Mouse (Mus musculus): ENCODE measurements around the gene Btbd19. TPM values are rescaled to one million over a fixed set of nuclear protein-coding genes. Genes with fewer than 3 reads are reported as not detected.

Btbd19 gene
- polyA plus RNA-seq, 1 experiment, result 13.7 TPM

DNA sequence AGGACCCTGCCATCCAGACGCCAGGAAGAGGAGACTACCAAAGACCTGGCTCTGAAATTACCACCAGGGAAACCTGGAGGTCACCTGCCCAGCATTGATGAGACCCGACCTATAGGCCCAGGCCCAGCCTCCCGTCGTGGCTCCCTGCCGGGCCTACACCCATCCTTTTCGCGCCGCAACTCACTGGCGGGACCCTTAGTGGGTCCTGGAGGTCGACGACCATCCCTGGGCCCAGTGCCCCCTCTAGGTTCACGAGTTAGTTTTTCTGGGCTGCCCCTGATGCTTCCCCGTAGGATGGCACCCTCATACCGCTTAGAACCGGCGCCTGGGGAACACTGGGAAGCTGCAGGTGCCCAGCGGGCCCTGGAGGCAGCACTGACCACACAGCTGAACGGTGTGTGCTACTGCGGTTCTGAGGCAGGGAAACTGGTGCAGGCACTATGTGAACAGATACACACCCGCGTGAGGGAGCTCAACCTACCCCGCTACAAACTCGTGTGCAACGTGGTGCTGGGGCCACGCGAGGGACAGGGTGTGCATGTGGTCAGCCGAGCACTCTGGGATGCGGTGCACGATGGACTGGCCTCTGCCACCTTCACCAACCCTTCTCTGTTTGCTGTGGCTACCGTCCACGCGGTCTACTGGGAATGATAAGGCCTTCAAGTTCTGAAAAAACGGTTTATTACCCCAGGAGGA is 2.6 kb upstream of the Btbd19 start:
- 89% methylated on average over 33 of the region's 33 CpGs for WGBS
- no peak for TF ChIP-seq CTCF (IDR thresholded peaks at IDR 0.05; ENCODE audit: insufficient read depth, low read length)
- no peak for TF ChIP-seq POLR2A (IDR thresholded peaks at IDR 0.05; ENCODE audit: borderline replicate concordance, extremely low read depth, low read depth, low read length)
- H3K4me1 ChIP-seq (ENCODE audit: control insufficient read depth, insufficient read depth, low read length), result peaks cover 25% of the 10 kb centered on the region
- DNase-seq, result no peak
- H3K4me3 ChIP-seq (replicated peaks; ENCODE audit: extremely low read depth, low read depth, low read length), result no peak overlapping the region

DNA sequence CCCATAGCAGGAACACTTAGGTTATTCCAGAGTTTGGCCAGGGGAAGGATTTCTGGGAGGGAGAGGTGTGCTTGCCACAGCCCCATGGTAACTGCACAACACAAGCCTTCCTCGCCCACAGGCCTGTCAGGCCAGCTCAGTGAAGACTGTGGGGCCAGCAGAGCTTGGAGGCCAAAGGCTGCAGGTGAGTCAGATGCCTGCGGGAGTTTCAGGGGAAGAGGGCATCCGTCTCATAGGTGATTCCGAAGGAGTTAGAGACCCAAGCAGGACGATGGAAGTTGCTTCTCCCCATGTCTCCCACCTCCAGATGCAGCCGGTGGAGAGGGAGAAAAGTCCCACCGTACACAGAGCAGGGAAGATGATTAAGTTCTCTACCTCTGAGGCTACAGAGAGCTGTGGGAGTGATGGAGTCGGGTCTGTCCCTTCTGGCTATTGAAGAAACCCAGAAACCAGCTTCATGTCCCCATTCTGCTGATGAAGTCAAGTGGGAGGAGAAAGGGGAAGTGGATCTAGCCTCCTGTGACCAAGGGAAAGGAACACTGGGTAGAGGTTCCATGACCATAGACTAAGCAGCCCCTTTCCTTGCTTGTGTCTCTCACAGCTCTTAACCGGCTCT is 1.3 kb upstream of the Btbd19 start, which contains the start of gene Tctex1d4:
Gene Tctex1d4, plus strand, starts transcription at position 120 of the 616 bp plus-strand sequence.
- 76% methylated on average over 9 of the region's 9 CpGs for WGBS
- no peak for DNase-seq
- TF ChIP-seq POLR2A (IDR thresholded peaks at IDR 0.05; ENCODE audit: borderline replicate concordance, extremely low read depth, low read depth, low read length) (peak; percentile 33; the same call in 1 of the 2 replicates), CTCF (IDR thresholded peaks at IDR 0.05; ENCODE audit: insufficient read depth, low read length) (no peak)
- Histone ChIP-seq H3K4me3 (replicated peaks; ENCODE audit: extremely low read depth, low read depth, low read length) (no peak within 1 kb of the TSS), H3K4me1 (ENCODE audit: control insufficient read depth, insufficient read depth, low read length) (peaks cover 22% of the 10 kb centered on the region)

DNA sequence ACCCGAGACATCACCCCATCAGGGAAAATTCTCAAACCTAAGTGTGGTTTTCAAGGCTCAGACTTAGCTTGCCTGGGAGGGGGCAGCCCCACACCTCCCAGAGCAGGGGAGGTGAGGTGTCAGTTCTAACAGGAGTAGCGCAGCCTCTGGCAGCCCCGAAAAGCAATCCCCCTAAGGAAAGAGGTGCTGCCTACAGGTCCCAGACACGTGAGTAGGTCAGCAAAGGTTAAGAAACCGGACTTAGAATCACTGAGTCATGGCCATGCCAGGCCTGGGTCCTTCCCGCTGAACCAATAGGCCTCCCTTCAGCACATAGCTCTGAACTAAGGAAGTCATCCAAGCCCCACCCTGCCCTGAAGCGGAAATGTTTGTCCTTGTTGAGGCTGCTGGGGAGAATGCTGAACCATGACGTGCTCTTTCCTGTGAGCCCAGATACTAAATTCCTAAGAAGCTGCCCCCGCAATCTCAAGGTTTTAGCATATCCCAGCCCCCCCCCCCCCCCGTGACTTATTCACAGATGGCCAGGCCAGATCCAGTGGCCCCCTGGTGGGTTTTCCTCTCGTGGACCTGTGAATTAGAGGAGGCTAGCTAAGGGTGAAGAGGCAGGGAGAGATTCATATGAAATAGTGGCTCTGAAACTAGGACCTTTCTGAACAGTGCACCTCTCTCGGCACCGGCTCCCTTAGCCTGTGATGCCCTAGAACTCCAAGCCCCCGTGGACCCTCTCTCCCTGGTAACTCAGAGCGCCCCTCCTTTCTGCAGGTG is 567 bp upstream of the Btbd19 start:
- 23% methylated on average over 15 of the region's 15 CpGs for WGBS
- DNase-seq, result peak; percentile 71
- Histone ChIP-seq H3K4me1 (ENCODE audit: control insufficient read depth, insufficient read depth, low read length) (peaks cover 22% of the 10 kb centered on the region), H3K4me3 (replicated peaks; ENCODE audit: extremely low read depth, low read depth, low read length) (no peak overlapping the region)
- TF ChIP-seq CTCF (IDR thresholded peaks at IDR 0.05; ENCODE audit: insufficient read depth, low read length), result no peak
- TF ChIP-seq POLR2A (IDR thresholded peaks at IDR 0.05; ENCODE audit: borderline replicate concordance, extremely low read depth, low read depth, low read length), result peak; percentile 78; the same call in 1 of the 2 replicates

DNA sequence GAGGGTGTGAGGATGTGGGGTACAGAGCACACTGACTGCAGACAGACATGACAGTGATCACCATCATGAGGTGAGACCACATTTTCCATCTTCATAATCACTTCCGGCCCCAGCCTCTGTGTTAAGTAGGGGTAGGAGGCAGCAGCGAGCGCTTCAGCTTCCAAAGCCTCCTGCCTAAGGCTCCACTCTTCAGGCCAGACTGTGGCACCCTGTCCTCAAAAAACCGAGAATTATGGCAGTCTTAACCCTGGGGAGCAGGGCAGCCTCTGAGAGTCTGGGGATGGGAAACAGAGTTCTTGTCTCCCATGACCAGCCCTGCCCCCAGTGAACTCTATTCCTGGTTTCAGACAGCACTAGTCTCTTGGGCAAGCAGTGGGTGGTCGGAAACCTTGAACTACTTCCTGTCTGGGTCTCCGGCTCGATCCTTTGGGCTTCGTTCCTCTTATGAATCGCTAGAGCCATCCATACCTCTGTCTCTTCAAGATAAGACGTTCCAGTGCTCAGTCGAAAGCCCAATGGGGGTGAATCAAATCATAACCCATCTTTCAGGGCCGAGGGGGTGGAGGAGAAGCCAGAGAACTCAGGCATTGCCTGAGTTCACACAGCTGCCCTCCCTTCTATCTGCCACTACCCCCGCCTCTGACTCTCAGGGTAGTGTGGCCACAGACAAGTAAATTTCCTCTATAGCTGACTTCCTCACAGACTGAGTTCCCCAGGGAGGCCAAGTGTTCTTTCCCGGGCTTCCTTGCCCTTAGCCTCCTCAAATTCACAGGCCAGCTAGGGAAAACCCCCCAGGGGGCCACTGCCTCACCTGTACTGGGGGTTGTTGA is 792 bp downstream of the Btbd19 start:
- 34% methylated on average over 14 of the region's 14 CpGs for WGBS
- TF ChIP-seq POLR2A (IDR thresholded peaks at IDR 0.05; ENCODE audit: borderline replicate concordance, extremely low read depth, low read depth, low read length) (no peak), CTCF (IDR thresholded peaks at IDR 0.05; ENCODE audit: insufficient read depth, low read length) (no peak)
- no peak for DNase-seq
- peaks cover 22% of the 10 kb centered on the region for H3K4me1 ChIP-seq (ENCODE audit: control insufficient read depth, insufficient read depth, low read length)
- no peak overlapping the region for H3K4me3 ChIP-seq (replicated peaks; ENCODE audit: extremely low read depth, low read depth, low read length)

DNA sequence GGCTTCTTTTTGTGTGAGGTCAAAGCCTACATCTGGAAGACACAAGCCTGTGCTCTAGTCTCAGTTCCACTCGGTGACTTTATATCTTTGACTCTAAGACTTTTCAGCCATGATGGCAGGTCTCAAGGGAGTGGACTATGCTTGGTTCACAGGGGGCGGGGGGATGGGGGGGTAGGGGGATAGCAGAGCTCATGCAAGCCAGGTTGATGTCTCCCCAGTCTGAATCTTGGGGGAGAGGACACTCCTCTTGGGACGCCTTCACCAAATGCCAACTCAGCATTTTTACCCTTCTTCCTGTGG is 1.4 kb downstream of the Btbd19 start:
- TF ChIP-seq POLR2A (IDR thresholded peaks at IDR 0.05; ENCODE audit: borderline replicate concordance, extremely low read depth, low read depth, low read length), result no peak
- no peak for TF ChIP-seq CTCF (IDR thresholded peaks at IDR 0.05; ENCODE audit: insufficient read depth, low read length)
- no peak for DNase-seq
- Histone ChIP-seq H3K4me3 (replicated peaks; ENCODE audit: extremely low read depth, low read depth, low read length) (no peak overlapping the region), H3K4me1 (ENCODE audit: control insufficient read depth, insufficient read depth, low read length) (peaks cover 22% of the 10 kb centered on the region)
- WGBS, result 68% methylated on average over 3 of the region's 3 CpGs

DNA sequence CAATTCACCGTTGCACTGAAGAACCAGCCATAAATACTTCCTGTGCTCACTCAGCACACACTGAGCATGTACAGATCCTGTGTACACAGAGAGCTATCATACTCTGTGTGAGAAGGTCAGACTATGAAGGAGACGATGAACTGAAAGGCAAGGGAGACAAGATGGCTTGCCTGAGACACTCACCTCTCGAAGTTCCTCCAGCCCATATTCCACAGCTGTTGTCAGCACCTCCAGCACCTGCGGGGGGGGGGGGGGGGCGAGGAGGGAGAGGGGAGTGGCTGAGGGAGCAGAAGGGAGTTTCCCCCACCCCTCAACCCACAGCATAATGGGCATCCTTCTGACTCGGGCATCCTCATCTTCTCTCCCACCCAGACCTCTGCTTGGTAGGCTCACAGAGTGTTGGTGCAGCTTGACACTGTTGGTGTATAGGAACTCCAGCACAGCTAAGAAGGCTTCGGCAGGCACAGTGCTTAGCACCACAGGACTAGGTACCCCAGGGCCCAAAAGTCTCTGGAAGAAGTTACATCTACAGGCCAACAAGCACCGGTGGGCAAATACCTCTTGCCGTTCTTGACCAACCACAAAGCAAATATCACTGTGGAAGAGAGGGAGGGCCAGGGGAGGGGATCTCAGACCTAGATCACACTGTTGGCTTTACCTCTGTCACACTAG is 1.8 kb downstream of the Btbd19 start:
- H3K4me1 ChIP-seq (ENCODE audit: control insufficient read depth, insufficient read depth, low read length), result peaks cover 22% of the 10 kb centered on the region
- no peak for TF ChIP-seq POLR2A (IDR thresholded peaks at IDR 0.05; ENCODE audit: borderline replicate concordance, extremely low read depth, low read depth, low read length)
- TF ChIP-seq CTCF (IDR thresholded peaks at IDR 0.05; ENCODE audit: insufficient read depth, low read length), result no peak
- no peak for DNase-seq
- no peak overlapping the region for H3K4me3 ChIP-seq (replicated peaks; ENCODE audit: extremely low read depth, low read depth, low read length)
- WGBS, result 57% methylated on average over 8 of the region's 9 CpGs

DNA sequence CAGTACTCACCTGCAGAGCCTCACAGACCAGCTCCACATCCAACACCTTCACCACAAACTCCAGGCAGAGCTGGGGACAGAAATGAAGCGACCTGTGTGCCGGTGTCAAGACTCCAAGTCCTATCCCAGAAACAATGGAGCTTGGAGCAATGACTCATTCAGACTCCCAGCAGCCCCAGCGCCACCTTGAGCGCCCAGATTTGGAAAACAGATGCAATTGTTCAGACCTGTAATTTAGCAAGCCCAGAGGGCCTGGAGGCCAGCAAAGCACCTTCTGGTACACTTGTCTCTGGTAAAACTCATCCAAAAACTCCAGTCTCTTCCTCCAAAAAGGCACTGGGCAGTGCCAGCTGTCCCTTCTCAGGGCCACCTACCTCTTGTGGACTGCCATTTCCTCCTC is 3.3 kb downstream of the Btbd19 start:
- H3K4me3 ChIP-seq (replicated peaks; ENCODE audit: extremely low read depth, low read depth, low read length), result no peak overlapping the region
- 81% methylated on average over 4 of the region's 4 CpGs for WGBS
- TF ChIP-seq CTCF (IDR thresholded peaks at IDR 0.05; ENCODE audit: insufficient read depth, low read length) (no peak), POLR2A (IDR thresholded peaks at IDR 0.05; ENCODE audit: borderline replicate concordance, extremely low read depth, low read depth, low read length) (no peak)
- no peak for DNase-seq
- peaks cover 22% of the 10 kb centered on the region for H3K4me1 ChIP-seq (ENCODE audit: control insufficient read depth, insufficient read depth, low read length)

DNA sequence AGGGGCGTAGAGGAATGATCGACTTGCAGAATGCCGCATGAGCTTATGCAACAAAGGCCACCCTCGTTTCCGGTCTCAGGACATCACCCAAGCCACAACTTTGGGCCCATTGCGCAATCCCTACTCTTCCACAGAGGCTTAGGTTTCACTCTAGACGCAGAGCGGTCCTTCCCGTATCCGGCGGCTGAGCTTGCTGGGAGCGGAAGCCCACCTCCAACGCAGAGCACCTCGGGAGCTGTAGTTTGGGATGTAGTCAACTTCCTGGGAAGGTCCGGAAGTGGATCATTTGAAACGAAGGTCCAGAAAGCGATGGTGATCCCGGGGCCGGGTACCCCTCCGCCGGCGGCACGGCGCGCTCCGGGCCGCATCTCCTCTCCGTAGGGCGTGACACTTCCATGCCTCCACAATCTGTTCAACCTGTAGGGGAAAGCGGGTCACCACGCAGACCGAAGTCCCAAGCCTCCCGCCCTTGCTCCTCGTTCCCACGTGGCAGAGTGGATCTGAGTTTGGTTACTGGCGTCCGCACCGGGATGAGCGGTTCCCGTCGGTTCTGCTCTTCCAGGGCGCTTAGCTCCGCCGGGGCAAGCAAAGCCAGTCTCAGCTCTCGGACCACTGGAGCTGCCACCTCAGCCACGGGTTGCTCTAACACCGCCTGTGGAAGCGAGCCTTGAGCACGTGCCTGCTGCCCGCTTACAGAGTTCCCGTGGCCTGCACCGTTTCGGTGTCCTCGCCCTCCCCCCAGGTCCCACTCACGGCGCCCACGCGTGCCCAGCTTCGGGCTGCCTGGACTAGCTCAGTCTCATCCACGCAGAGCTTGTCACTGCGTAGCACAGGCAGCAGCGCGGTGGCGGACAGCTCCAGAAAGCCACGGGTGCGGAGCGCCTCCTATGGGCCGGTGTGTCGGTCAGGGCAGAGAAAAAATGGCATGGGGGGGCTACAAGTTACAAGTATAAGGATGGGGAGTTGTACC is 4.8 kb downstream of the Btbd19 start:
- DNase-seq, result peak; percentile 90
- Histone ChIP-seq H3K4me3 (replicated peaks; ENCODE audit: extremely low read depth, low read depth, low read length) (peak overlapping the region; percentile 81), H3K4me1 (ENCODE audit: control insufficient read depth, insufficient read depth, low read length) (peaks cover 14% of the 10 kb centered on the region)
- TF ChIP-seq POLR2A (IDR thresholded peaks at IDR 0.05; ENCODE audit: borderline replicate concordance, extremely low read depth, low read depth, low read length) (peak; percentile 85), CTCF (IDR thresholded peaks at IDR 0.05; ENCODE audit: insufficient read depth, low read length) (peak; percentile 72)
- WGBS, result under 1% methylated on average over 69 of the region's 69 CpGs

Data from lung, adult 2 months (tissue).